Mouse (Mus musculus) splenic B cell, adult 2 months (primary cell): ENCODE data around the gene Olfr435.
A peak's percentile ranks its signal among the peaks of the same experiment; 100 is the strongest.
"Not testable (repeated sequence)": the region's sequence is repeated elsewhere in the genome, so short reads cannot be mapped to it uniquely, and the experiment has no call there.

Experiments
- DNase-seq: peaks from one replicate; pipeline ENCODE4 v3.0.0-alpha.2; 2011; ENCODE audit warnings: low read depth, low spot score
- H3K27me3 ChIP-seq: 2 replicates; pipeline ENCODE4 v1.6.1; 2012; ENCODE audit warnings: mild to moderate bottlenecking, low read length, moderate library complexity, mixed read lengths; ENCODE audit not compliant: control insufficient read depth, poor library complexity, insufficient read depth, severe bottlenecking
- H3K36me3 ChIP-seq: 2 replicates; pipeline ENCODE4 v1.6.1; 2012; ENCODE audit warnings: mild to moderate bottlenecking, low read length, moderate library complexity, mixed read lengths; ENCODE audit not compliant: control insufficient read depth, poor library complexity, insufficient read depth, severe bottlenecking

The Olfr435 gene

DNA sequence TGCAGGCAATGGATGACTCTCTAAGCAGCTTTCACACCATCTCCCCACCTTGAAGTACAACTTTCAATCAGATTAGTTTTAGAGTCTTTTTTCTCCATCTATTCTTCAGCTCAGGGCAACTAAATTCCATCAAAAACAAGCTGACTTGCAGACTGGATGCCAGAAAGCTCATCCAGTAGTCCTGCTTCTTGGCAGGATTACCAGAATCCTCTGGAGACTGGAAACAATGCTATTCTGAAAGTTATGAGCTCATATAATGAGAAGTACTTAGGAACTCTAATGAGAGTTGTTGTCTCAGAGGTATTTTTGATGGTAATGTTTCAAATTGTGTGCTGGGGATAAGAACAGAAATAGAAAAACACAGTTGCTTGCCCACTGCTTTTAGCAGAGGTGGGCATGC is at the start of gene Olfr435:
Gene Olfr435, plus strand, starts transcription at position 366 of the 400 bp plus-strand sequence.
- DNase-seq: no peak
- no peaks in the 10 kb centered on the region for H3K27me3 ChIP-seq
- no peaks in the 10 kb centered on the region for H3K36me3 ChIP-seq

DNA sequence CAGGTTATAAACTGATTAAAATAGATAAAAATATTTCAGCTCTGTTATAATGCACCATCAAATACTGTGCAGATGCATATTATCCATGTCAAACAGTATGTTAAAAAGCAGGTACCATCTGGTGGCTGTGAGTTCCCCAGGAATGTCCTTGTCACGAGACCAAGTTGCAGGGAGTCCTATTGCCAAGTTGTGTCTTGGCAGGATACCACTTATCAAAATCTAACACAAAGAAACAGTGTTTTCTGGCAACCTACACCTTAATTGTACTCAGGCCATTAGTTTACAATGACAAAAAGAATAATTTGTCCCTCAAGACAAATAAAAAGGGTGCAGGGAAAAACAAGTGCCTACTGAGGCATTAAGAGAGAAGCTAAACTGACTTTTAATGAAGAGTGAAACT is 37.4 kb upstream of the Olfr435 start:
- no peaks in the 10 kb centered on the region for H3K36me3 ChIP-seq
- H3K27me3 ChIP-seq: no peaks in the 10 kb centered on the region
- DNase-seq: no peak

DNA sequence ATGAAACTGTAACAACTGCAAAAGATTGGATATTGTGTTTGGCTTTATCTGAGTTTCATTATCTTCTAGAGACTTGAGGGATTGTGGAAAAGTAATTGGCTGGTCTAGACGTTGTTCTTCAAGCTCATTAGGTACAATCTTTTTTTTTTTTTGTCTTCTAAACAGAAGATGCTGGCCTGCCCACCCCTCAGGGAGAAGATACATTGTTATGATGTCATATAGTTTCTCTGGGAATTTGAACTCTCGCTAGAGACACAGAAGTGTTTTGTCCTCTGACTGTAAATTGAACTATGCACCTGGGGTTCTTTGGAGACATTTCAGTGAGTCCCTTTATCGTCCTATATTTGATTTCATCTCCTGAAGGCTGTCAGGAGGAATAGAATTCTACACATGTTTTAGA is 34.0 kb upstream of the Olfr435 start, which contains the start of gene Olfr437:
Gene Olfr437, plus strand, starts transcription at position 301 of the 400 bp plus-strand sequence.
- no peaks in the 10 kb centered on the region for H3K27me3 ChIP-seq
- no peaks in the 10 kb centered on the region for H3K36me3 ChIP-seq
- no peak for DNase-seq

DNA sequence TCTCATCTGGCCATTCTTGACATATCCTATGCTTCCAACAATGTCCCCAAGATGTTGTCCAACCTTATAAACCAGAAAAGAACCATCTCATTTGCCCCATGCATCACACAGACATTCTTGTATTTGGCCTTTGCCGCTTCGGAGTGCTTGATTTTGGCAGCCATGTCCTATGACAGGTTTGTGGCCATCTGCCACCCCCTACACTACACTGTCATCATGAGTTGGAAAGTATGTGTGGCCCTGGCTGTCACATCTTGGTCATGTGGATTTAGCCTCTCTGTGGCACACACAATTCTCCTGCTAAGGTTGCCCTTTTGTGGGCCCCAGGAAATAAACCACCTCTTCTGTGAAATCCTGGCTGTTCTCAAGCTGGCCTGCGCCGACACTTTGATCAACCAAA is 29.7 kb upstream of the Olfr435 start:
- no peaks in the 10 kb centered on the region for H3K27me3 ChIP-seq
- DNase-seq: no peak
- no peaks in the 10 kb centered on the region for H3K36me3 ChIP-seq

DNA sequence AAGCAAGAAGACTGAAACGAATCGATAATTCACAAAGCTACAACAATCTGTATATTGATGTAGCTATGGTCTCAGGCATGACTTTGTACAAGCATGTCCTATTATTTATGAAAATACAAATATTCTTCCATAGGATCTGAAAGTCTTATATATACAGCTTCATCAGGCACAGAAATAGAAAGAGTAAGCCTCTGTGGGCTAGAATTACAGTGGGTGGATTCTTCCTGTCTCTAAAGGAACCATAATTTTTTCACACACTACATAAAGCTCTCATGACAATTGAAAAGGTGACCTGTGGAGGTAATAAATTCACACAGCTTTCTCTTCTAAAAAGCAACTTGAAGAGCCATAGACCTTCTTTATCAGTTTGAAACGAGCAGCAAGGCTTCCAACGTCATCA is 25.1 kb upstream of the Olfr435 start, which contains the start of gene Olfr13:
Gene Olfr13, plus strand, starts transcription at position 301 of the 400 bp plus-strand sequence.
- no peaks in the 10 kb centered on the region for H3K27me3 ChIP-seq
- H3K36me3 ChIP-seq: no peaks in the 10 kb centered on the region
- no peak for DNase-seq

DNA sequence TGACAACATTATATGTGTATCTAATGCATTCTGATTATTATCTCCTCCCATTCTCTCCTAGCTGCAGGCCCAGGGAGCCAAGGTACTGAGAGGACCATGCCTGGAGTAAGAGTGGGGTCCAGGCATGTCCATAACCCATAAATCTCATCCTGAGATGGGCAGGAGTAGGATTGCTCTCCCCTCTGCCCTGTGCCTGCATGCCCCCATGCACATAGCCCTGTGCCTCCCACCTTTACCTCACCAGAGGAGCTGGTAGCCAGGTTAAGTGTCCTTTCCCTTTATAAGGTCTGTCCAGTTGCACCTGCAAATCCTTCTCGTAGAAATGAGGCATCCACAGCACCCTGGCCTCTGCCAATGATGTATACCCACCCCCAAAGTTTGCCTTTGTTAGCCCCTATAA is 18.8 kb upstream of the Olfr435 start:
- H3K27me3 ChIP-seq: no peaks in the 10 kb centered on the region
- no peaks in the 10 kb centered on the region for H3K36me3 ChIP-seq
- DNase-seq: no peak

DNA sequence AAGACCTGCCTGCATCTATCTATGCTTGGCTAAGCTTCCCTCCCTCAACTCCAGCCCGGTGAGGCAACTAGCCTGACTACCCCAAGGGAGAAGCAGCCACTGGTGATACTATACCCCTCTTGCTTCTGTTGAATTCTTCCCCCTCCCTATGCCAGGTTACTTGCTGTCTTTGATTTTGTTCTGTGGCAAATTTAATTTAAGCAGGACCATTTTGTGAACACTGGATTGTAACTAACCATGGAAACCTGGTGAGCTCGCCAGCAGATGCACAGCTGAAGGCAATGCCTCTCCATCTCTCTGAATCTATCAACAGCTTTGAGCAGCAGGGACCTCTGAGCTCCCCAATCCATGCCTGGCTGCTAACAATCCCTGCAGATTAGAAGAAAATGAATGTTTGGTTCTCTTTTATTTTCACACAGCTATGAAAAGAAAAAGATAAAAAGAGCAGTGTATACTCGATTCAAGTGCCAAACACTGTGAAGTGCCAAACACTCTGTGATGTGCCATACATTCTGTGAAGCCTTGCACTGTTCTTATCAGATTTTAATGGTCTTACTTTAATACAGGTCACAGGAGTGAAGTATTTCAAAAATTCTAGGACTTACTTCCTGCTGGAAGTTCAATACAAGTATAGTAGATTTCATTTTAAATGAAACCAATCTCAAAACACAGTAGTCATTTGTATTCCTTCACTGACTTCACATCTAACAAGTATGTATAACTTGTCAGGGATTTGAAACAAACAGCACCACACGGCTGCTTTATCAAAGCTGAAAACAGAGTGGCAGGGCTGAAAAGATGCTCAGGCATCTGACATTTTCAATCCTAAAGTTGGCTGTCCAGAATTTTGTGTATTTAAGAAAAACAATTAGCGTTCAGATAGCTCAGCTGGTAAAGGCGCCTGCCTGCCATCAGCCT is 18.1 kb upstream of the Olfr435 start:
- DNase-seq: no peak
- H3K36me3 ChIP-seq: no peaks in the 10 kb centered on the region
- no peaks in the 10 kb centered on the region for H3K27me3 ChIP-seq

DNA sequence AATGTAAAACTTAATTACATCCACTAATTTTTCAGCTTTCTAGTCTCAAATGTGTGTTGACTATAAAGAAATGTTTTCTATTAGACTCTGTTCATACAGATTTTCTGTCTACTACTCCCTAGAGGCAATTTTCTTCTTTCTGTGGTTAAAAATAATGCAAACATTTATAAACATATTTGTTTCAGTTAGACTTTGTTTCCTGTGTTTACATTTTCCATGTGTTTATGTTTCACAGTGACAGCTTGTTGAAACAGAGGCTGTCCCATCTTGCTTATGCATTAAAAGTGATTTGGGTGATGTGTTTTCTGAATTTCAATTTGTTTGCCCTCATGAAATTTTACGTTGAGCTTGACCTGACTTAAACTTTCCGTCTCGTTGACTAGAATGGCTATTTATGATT is 6.0 kb upstream of the Olfr435 start:
- DNase-seq: no peak
- H3K36me3 ChIP-seq: no peaks in the 10 kb centered on the region
- H3K27me3 ChIP-seq: no peaks in the 10 kb centered on the region

DNA sequence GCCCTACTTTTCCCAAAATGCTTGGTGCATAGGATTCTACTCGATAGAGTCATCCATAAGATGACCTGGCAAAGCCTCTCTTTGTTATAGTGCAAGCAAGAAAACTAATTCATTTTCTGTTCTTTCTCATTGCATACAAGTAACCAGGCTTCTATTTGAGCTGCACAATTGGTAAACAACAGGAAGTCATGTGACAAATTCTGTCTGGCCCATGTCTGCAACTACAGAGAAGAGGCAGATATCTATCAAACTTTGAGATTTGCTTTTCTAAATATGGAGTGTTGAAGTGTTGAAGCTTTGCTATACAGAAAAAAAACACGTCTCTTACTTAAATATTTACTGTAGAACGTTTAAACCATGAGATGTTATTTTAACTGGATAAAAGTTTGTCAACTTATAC is 1.1 kb downstream of the Olfr435 start:
- H3K27me3 ChIP-seq: no peaks in the 10 kb centered on the region
- DNase-seq: no peak
- H3K36me3 ChIP-seq: no peaks in the 10 kb centered on the region

DNA sequence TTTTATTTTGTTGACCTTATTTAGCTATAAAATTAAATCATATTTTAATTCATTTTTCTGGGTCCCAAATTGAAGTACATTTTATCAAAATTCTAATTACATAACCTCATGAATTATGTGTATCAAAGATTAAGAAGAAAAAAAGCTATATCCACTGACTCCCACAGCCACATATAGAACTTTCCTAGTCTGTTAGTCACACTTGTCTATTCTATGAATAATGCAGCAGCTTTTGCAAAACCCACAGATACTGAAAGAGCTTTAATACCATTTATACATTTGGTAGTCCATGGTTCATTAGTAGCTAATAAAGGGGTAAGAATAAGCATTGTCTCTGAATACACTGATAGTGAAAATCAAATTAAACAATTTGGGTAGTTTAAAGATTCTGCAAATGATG is 5.8 kb downstream of the Olfr435 start:
- DNase-seq: no peak
- Histone ChIP-seq H3K27me3 (no peaks in the 10 kb centered on the region), H3K36me3 (no peaks in the 10 kb centered on the region)

DNA sequence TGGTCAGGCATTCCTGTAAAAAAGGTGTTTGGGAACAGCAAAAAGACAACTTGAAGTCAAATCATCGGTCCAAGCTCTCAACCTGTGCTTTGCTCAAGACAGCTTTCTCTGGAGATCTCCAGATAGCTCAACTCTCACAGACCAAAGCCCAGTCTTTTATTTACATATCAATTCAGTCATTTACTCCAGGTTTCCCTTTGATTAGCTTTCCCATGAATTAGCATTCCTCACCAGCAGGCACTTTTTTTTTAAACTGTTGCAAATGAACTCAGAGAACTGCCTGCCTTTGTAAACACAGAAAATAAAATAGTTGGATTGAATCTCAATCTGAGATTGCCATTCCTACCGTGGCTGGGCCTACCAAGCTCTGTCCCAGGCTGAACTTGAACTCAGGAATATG is 8.4 kb downstream of the Olfr435 start:
- Histone ChIP-seq H3K36me3 (no peaks in the 10 kb centered on the region), H3K27me3 (no peaks in the 10 kb centered on the region)
- DNase-seq: no peak

DNA sequence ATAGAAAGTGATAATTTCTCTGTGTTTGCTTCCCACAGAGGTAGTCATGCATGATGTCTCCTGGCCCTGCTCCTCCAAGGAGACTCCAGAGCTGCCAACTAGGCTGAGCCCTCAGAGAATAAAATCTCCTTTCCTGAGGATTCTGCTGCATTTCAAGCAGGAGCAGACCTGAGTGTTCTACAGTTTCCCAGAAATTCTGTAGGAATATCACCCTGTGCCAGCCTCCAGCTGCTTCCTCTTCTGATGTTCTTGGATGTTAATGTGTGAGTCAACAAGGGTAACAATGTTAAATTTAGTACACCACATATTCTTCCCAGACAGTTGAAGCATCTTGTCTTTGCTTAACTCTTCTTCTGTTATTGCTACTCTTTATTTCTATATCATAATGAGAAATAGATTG is 15.9 kb downstream of the Olfr435 start, which contains the start of gene Olfr434:
Gene Olfr434, plus strand, starts transcription at position 149 of the 400 bp plus-strand sequence.
- H3K27me3 ChIP-seq, H3K36me3 ChIP-seq, DNase-seq: not testable (repeated sequence)

DNA sequence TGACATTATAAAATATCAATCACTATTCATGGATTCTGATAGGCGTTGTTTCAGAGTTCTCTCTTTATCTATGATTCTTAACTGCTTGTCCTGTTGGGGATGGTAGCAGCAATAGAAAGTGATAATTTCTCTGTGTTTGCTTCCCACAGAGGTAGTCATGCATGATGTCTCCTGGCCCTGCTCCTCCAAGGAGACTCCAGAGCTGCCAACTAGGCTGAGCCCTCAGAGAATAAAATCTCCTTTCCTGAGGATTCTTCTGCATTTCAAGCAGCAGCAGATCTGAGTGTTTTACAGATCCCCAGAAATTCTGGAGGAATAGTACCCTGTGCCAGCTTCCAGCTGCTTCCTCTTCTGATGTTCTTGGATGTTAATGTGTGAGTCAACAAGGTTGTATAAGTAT is 34.3 kb downstream of the Olfr435 start, which contains the start of gene Olfr47:
Gene Olfr47, plus strand, starts transcription at position 275 of the 400 bp plus-strand sequence.
- DNase-seq, H3K27me3 ChIP-seq, H3K36me3 ChIP-seq: not testable (repeated sequence)

DNA sequence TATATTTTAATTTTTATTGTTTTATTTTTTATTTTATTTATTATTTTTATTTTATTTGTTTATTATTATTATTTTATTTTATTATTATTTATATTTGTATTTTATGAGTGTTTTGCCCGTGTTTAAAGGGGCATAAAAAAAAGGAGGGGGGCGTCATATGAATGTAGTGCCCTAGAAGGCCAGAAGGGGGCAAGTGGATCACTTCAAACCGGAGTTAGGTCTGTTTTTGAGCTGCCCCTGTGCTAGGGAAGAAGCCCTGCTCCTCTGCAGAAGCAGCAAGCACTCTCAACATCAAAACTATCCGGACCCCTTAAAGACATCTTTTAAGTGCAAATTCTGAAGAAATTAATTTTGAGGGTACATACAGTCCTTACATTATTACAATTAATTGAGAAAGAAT is 45.1 kb downstream of the Olfr435 start:
- Histone ChIP-seq H3K27me3 (no peaks in the 10 kb centered on the region), H3K36me3 (no peaks in the 10 kb centered on the region)
- peak; percentile 3 for DNase-seq

DNA sequence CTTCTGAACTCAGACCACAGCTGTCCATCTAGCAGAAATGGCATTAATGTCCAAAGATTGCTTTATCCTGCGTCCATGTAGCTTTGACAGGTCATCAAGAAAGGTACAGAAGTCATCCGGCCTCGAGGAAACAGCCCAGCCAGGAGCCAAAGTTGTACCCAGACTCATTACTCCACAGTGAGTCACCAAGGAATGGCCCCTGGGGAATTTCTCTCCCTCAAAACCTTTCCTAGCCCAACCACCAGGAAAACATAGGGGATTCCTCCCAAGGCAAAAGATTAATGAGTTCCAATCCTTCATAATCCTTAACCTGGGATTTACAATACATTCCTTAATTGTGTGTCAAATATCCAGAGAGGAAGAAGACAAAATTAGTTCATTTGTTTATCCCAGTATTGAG is 50.5 kb downstream of the Olfr435 start:
- H3K27me3 ChIP-seq: no peaks in the 10 kb centered on the region
- H3K36me3 ChIP-seq: no peaks in the 10 kb centered on the region
- no peak for DNase-seq
